Mouse (Mus musculus) liver, adult 2 months (tissue): Measurements from ENCODE around the gene Galnt12. TPM values are rescaled to one million over a fixed set of nuclear protein-coding genes. Genes with fewer than 3 reads are reported as not detected.
A peak's percentile ranks its signal among the peaks of the same experiment; 100 is the strongest.
"Not testable (repeated sequence)": the region's sequence is repeated elsewhere in the genome, so short reads cannot be mapped to it uniquely, and the experiment has no call there.

Experiments used
- DNase-seq: peaks from one replicate; pipeline ENCODE4 v3.0.0-alpha.2; 2011; ENCODE audit warnings: low read depth, low spot score; ENCODE audit errors: extremely low read depth
- H3K27ac ChIP-seq: fragments of 200-500 bp; replicated peaks from 2 replicates; pipeline ENCODE4 v1.5.1; 2012; ENCODE audit warnings: low read depth, mild to moderate bottlenecking, control low read depth, inconsistent platforms, low read length; ENCODE audit not compliant: insufficient read depth
- H3K27me3 ChIP-seq: fragments of 200-500 bp; 2 replicates; pipeline ENCODE4 v1.6.1; 2012; ENCODE audit warnings: mild to moderate bottlenecking, moderate library complexity, low read length, inconsistent platforms; ENCODE audit not compliant: control insufficient read depth, insufficient read depth
- H3K36me3 ChIP-seq: fragments of 200-500 bp; 2 replicates; pipeline ENCODE4 v1.6.1; 2012; ENCODE audit warnings: low read length, inconsistent platforms; ENCODE audit not compliant: control insufficient read depth, insufficient read depth
- H3K4me1 ChIP-seq: fragments of 200-500 bp; 2 replicates; pipeline ENCODE4 v1.6.1; 2011; ENCODE audit warnings: low read length; ENCODE audit not compliant: control insufficient read depth, insufficient read depth
- H3K4me3 ChIP-seq: fragments of 200-500 bp; 2 replicates; pipeline ENCODE4 v1.5.1; 2011; ENCODE audit warnings: low read depth, mild to moderate bottlenecking, control low read depth, low read length, moderate library complexity; ENCODE audit not compliant: insufficient read depth
- H3K79me2 ChIP-seq: fragments of 200-500 bp; 2 replicates; pipeline ENCODE4 v1.6.1; 2012; ENCODE audit warnings: inconsistent platforms, mild to moderate bottlenecking, low read length, moderate library complexity; ENCODE audit not compliant: control insufficient read depth, insufficient read depth
- H3K9ac ChIP-seq: fragments of 200-500 bp; 2 replicates; pipeline ENCODE4 v1.6.1; 2012; ENCODE audit warnings: low read depth, mild to moderate bottlenecking, control low read depth, inconsistent platforms, low read length
- CTCF ChIP-seq: fragments of 200-500 bp; IDR thresholded peaks from 2 replicates; pipeline ENCODE4 v1.5.1; 2011; ENCODE audit warnings: low read depth, low read length, control low read depth
- POLR2A ChIP-seq: fragments of 200-500 bp; IDR thresholded peaks from 2 replicates; pipeline ENCODE4 v1.6.1; 2011; ENCODE audit warnings: low read length, control low read depth; ENCODE audit not compliant: insufficient read depth; ENCODE audit errors: extremely low read depth
- WGBS: fragments of 180-500 bp; shearing (Covaris S2); methylation state at CpG from one replicate; pipeline ENCODE4 v1.1.7; 2018; 5-methylcytosine and 5-hydroxymethylcytosine counted together
- polyA plus RNA-seq: library from polyadenylated mRNA; depleted of rRNA; stranded (reverse); fragments of >200 nt; gene quantifications from 2 replicates; pipeline ENCODE4 v1.2.3, GENCODE M21; 2012
- total RNA-seq: library from RNA; depleted of rRNA; stranded (reverse); fragments of >200 nt; gene quantifications from 2 replicates; pipeline ENCODE4 v1.2.3, GENCODE M21; 2014

Gene Galnt12
- total and polyA plus RNA-seq, 2 experiments, result 0.18 to 0.22 TPM

DNA sequence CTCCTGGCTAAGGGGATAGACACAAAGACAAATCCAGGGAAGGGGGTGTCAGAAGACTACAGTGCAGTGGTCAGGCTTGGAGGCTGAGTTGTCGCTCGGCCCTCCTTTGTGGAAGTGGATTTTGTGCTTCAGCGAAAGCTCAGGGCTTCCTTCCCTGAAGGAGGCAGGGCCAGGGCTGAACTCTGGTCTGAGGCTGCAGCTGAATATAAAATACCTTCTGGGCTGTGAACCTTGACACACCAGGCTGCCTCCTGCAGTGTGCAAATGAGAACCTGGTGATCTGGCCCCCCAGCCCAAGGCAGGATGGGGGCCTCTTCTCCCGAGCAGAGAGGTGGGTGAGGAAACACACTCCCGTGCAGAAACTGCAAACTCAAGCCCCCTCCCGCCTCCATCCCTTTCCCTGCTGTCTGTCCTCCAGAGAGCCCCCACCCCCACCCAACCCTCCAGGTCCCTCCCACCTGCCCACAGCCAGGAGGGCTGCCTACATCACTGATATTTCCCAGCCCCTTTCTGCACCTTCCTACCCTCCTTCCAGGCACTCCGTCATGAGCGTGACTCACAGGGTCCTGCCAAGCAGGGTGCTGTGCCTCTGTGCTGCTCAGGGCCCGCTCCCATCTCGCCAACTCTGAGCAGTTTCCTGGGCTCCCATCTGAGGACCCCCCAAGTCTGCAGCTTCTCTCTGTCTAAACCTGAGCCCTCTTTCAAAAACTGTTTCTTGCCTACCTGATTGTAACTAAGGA lies 40.9 kb upstream of the Galnt12 start:
- Histone ChIP-seq H3K4me1 (no peaks in the 10 kb centered on the region), H3K9ac (no peak overlapping the region), H3K4me3 (no peak overlapping the region), H3K36me3 (no peaks in the 10 kb centered on the region), H3K27ac (no peak overlapping the region), H3K79me2 (no peaks in the 10 kb centered on the region), H3K27me3 (no peaks in the 10 kb centered on the region)
- DNase-seq, result no peak
- 58% methylated on average over 10 of the region's 10 CpGs for WGBS
- TF ChIP-seq POLR2A (no peak), CTCF (no peak)

DNA sequence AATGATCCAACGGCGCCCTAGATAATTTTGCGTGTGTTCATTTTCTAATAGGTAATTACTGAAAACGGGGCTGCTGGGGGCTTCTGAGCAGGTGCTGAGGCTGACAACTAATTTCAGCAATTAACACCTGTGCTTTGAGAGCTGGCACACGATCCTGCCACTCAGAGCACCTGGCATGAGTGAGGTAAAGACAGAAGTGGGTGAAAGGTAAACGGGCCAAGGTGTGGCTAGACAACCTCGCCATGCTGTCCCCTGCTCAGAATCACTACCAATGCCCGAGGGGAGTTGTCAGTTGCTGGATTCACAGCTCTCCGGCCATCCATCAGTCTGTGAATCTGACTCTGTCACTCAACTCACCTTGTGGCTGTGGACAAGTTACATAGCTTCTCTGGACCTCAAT lies 39.8 kb upstream of the Galnt12 start:
- 58% methylated on average over 9 of the region's 9 CpGs for WGBS
- Histone ChIP-seq H3K27me3 (no peaks in the 10 kb centered on the region), H3K36me3 (no peaks in the 10 kb centered on the region), H3K79me2 (no peaks in the 10 kb centered on the region), H3K4me1 (no peaks in the 10 kb centered on the region), H3K4me3 (no peak overlapping the region), H3K9ac (no peak overlapping the region), H3K27ac (no peak overlapping the region)
- no peak for TF ChIP-seq POLR2A
- TF ChIP-seq CTCF, result no peak
- no peak for DNase-seq

DNA sequence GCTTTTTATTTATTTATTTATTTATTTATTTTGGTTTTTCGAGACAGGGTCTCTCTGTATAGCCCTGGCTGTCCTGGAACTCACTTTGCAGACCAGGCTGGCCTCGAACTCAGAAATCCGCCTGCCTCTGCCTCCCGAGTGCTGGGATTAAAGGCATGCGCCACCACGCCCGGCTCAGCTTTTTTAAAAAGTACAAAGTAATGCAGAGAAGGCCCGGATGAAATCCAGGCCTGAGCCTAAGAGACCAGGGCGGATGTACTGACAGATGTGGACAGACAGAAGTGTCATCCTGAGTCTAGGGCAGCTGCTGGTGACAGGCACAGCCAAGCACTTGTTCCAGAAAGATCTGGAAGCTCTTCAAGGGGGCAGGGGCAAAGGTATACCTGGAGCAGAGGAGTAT lies 36.5 kb upstream of the Galnt12 start:
- H3K36me3 ChIP-seq, DNase-seq: not testable (repeated sequence)
- 94% methylated on average over 9 of the region's 9 CpGs for whole genome bisulfite sequencing

DNA sequence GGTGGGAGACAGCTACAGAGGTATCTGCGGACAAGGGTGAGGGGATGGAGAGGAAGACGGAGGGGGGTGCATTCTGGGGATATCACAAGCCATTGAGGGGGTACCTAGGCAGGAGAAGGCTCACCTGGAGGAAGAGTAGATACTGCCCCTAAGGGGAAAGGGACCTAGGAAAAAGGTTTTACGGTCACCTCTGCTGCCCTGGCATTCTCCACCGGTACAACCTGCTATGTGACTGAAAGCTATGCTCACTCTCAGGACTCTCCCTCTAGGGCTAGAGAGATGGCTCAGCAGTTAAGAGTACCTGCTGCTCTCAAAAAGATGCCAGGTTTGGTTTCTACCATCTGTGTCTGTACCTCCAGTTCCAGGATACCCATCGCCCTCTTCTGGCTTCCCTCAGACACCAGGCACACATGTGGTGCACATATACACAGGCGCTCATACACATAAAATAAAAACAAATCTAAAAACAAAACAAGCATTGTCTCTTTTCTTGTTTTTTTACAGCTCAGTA lies 36.1 kb upstream of the Galnt12 start:
- no peaks in the 10 kb centered on the region; the same call in 1 of the 2 replicates for H3K27me3 ChIP-seq
- over 99% methylated on average over 6 of the region's 6 CpGs for whole genome bisulfite sequencing

More for the DNA sequence above, 36.5 kb upstream of the Galnt12 start:
- H3K4me1 ChIP-seq, H3K27me3 ChIP-seq, H3K9ac ChIP-seq, H3K4me3 ChIP-seq, H3K79me2 ChIP-seq, H3K27ac ChIP-seq: not testable (repeated sequence)

DNA sequence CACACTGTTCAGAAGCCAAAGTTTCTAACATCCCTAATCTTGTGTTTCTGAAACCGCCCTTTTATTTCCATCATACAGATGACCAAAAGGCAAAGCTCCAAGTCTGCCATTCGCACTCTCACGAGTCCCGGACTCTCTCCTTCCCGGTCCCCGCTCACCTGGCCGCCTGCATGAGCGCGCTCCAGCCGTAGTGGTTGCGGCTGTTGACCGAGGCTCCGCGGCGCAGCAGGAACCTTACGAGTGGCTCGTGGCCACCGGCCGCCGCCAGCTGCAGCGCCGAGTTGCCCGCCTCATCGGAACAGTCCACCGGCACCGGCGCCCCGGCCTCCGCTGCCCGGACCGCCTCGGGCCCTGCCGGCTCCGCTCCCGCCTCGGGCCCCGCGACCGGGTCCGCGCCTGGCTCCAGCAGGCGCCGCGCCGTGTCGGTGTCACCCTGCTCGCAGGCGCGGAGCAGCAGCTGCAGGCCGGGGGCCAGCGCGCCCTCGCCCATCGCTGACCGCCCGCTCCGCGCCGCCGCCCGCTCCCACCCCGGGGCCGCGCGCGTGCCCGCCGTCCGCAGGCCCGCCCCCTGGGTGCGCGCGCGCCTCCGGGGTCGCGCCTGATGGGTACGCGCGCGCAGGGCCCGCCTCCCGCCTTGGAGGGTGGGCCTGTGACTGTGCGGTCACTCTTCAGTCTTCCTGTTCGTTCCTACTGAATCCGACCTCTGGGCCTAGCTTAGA lies 34.8 kb upstream of the Galnt12 start, which contains the start of gene Anks6:
Gene Anks6 (minus strand): TSS at position 637 of the 719 bp plus-strand sequence.
- DNase-seq, result peak; percentile 10
- H3K79me2 ChIP-seq, result no peaks in the 10 kb centered on the region
- no peak within 1 kb of the TSS for H3K27ac ChIP-seq
- H3K4me1 ChIP-seq, result no peaks in the 10 kb centered on the region
- TF ChIP-seq CTCF (no peak), POLR2A (no peak)
- WGBS, result 2% methylated on average over 72 of the region's 86 CpGs
- H3K27me3 ChIP-seq, result no peaks in the 10 kb centered on the region; the same call in 1 of the 2 replicates
- no peaks in the 10 kb centered on the region for H3K36me3 ChIP-seq
- peak within 1 kb of the TSS; percentile 80 for H3K9ac ChIP-seq
- peak within 1 kb of the TSS; percentile 73 for H3K4me3 ChIP-seq

More for the DNA sequence above, 36.1 kb upstream of the Galnt12 start:
- DNase-seq, result no peak
- no peak overlapping the region for H3K9ac ChIP-seq
- H3K36me3 ChIP-seq, result no peaks in the 10 kb centered on the region
- no peak overlapping the region for H3K4me3 ChIP-seq
- H3K79me2 ChIP-seq, result no peaks in the 10 kb centered on the region
- TF ChIP-seq POLR2A (no peak), CTCF (no peak)
- no peak overlapping the region for H3K27ac ChIP-seq
- no peaks in the 10 kb centered on the region for H3K4me1 ChIP-seq
